Mouse (Mus musculus) left cerebral cortex, adult 9 months (tissue): ENCODE measurements around the gene Pex11a.
A peak's percentile ranks its signal among the peaks of the same experiment; 100 is the strongest.

Source experiments
- DNase-seq, 2 experiments: peaks; one replicate each; pipeline ENCODE4 v3.0.0; 2022; ENCODE audit warnings: low spot score in 2 of 2

Pex11a gene

DNA sequence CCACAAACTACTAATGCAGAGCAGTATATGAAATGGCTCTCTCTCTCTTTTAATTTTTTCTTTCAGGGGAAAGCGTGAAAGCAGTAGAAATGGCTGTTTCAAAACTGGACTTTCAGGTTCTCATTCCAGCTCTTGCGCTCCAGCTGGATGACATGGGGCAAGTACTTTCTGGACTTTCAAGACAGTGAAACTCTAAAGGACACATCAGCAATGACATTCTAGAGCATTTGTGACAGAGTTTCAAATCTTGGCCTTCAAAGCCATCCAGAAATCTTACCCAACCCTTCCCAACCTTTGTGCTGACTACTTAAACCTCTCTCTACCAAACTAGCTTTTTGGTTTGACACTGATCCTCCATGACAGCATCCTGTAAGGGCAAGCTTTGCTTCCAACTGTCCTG, 4.0 kb downstream of the Pex11a start:
- DNase-seq = no peak

GRCm38 (mm10) chr7:79736511-79736910, 6.4 kb downstream of the Pex11a start:
- no peak for DNase-seq

GRCm38 (mm10) chr7:79734563-79734962, 8.4 kb downstream of the Pex11a start:
- DNase-seq = no peak

- no peak for DNase-seq
Observed at GRCm38 (mm10) chr7:79732622-79733021, 10.3 kb downstream of the Pex11a start, which contains the start of gene Plin1. Gene Plin1 (minus strand): TSS chr7:79732903.

DNA sequence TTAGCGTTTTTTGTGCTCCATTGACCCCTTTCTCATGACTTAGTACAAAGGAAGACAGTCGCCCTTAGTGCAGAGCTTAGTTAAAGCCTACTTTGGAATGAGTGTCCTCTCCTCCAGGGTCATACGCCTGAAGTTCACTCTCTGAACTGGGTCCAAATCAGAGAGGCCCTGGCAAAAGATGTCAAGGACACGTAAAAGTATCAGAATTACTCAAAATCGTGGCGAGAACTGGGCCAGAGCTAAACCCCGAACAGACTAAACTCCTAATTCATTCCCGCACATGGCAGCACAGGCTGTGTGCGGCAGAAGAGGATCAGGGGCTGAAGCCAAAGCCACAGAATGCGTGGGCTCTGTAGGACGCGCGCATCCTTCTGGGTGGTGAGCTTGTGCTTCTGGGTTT, 11.5 kb downstream of the Pex11a start:
- DNase-seq = no peak

GRCm38 (mm10) chr7:79729743-79730370, 13.1 kb downstream of the Pex11a start:
- no peak for DNase-seq

GRCm38 (mm10) chr7:79729169-79729568, 13.8 kb downstream of the Pex11a start:
- peak in 1 of 2 experiments; percentile 71 for DNase-seq

DNA sequence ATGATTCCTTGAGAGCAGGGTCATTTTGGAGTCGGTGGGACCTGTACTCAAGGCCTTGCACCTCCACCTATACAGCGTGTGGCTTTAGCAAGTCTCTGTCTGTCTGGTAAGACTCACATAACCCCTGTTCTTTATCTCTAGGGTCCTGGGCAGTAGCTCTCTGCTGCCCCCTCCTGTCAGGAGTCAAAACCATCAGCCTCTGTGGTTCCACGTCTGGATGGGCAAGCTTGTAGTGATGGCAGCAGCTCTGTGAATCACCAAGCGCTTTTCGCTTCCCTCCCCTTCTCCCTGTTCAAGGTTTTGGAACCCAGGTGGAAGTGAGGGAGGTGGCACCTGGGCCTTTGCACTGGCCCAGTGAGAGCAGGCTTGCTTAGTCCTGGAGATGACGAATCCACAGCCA, 14.7 kb downstream of the Pex11a start:
- peak in 1 of 2 experiments; percentile 63 for DNase-seq

- peak in 1 of 2 experiments; percentile 42 for DNase-seq
Observed at GRCm38 (mm10) chr7:79727091-79727490, 15.8 kb downstream of the Pex11a start.

DNA sequence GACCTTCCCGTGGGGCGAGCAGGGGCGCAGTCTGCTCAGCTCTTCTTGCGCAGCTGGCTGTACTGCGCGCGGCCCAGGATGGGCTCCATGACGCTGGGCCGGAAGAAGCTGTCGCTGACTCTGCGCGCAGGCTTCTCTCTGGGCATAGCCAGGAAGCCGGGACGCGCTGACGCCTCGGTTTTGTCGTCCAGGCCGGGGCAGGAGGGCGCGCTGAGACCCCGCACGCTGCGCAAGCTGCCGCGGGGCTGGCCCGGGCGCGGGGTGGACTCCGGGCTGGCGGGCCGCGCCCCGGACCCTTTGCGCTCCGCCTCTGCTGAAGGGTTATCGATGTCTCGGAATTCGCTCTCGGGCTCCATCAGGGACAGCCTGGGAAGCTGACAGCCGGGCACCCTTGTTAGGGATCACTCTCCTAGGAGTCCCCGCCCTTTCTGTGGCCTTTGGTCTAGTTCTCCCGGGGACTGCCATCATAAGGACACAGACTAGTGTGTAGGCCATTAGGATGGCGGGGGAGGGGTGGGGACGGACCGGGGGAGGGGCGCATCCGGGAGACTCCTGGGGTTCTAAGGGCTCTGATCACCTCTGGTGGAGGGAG, 21.4 kb downstream of the Pex11a start:
- DNase-seq = no peak

DNA sequence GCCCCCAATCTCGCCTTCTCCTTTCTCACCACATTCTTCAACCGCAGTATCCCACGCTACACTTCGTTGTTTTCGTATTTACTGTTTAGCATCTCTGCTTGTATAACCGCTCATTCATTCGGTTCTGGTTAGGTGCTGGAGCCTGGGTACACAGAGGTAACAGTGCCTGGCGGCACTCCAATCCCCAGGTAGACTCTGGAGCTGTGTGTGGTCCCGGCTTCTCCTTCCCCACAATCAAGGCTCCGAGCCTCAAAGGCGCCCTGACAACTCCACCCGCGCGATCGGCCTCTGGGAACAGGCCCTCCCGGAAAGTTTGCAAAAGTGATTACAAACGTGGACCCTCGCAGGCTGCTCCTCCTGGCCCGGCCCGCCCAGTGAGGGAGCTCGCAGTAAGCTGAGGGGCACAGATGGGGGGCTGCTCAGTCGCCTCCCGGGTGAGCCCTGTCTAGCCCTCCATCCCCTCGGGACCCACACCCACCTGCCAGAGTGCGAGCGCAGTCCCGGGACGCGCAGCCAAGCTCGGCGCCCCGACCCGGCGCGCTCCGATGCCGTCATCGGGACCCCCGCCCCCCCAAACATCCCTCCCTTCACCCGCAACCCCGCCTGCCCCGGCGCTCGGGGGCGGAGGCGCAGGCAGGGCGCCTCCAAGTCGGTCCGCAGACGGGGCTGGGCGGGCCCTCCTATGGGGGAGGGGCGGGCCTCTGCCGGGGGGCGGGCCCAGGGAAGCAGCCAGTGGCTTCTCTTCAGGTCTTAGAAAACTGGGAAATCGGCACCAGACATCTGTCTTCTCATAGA, 27.5 kb downstream of the Pex11a start, which contains the start of gene Kif7:
Gene Kif7 (minus strand): TSS at position 534 of the 795 bp plus-strand sequence.
- no peak for DNase-seq

- no peak for DNase-seq
Observed at GRCm38 (mm10) chr7:79710831-79711230, 32.1 kb downstream of the Pex11a start.

GRCm38 (mm10) chr7:79710130-79710607, 32.8 kb downstream of the Pex11a start:
- no peak for DNase-seq

DNA sequence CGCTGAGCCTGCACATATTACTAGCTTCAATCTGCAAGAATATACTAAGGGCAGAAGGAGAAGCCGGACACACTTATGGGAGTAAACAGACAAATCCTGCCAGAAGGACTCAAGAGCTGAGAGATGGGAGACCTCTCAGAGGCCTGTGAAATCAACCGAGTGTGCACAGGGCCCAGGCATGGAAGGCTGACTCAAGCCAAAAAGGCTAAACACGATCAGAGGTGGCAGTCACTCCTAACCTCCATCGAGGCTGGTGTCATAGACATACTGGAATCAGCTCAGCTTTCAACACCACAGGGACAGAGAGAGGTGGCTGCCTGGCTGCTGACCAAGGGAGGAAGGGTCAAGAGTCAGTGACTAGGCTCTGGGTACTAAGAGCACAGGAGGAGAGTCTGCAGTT, 37.7 kb downstream of the Pex11a start:
- DNase-seq = no peak

DNA sequence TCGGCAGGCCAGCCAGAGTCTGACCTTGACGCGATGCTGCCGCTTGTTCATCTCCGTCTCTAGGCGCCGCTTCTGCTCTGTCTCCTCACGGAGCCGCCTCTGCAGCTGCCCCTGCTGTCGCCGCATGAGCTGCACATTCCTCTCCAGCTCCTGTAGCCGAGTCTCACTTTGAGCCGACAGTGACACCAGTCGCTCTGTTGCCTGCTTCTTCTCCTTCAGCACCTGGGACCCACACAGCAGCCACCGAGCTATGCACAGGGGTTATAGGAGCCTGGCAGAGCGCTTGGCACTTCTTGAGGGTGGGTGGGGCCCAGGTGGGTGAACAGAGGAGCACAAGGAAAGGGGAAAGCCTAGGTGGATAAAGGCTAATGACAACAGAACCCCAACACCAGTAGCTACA, 40.2 kb downstream of the Pex11a start:
- DNase-seq = no peak

GRCm38 (mm10) chr7:79696495-79696894, 46.4 kb downstream of the Pex11a start:
- DNase-seq = no peak
